Mouse (Mus musculus): ENCODE data around the gene Pyy. TPM values are rescaled to one million over a fixed set of nuclear protein-coding genes. Genes with fewer than 3 reads are reported as not detected.

The Pyy gene
- 0.73 and 0.82 TPM in 2 replicates for polyA plus RNA-seq (2012; rRNA removed)

GRCm38 (mm10) chr11:102107732-102108131 is at the start of gene Pyy:
Gene Pyy (minus strand): TSS chr11:102107832.
- DNase-seq (ENCODE audit: low read depth) = no peak

DNA sequence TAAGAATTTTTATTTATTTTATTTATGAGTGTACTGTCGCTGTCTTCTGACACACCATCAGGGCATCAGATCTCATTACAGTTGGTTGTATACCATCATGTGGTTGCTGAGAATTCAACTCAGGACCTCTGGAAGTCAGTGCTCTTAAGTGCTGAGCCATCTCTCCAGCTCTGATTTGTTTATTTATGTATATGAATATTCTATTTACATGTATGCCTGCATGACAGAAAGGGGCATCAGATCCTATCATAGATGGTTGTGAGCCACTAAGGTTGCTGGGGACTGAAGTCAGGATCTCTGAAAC is 49.1 kb upstream of the Pyy start:
- no peak for DNase-seq (ENCODE audit: low read depth)

DNA sequence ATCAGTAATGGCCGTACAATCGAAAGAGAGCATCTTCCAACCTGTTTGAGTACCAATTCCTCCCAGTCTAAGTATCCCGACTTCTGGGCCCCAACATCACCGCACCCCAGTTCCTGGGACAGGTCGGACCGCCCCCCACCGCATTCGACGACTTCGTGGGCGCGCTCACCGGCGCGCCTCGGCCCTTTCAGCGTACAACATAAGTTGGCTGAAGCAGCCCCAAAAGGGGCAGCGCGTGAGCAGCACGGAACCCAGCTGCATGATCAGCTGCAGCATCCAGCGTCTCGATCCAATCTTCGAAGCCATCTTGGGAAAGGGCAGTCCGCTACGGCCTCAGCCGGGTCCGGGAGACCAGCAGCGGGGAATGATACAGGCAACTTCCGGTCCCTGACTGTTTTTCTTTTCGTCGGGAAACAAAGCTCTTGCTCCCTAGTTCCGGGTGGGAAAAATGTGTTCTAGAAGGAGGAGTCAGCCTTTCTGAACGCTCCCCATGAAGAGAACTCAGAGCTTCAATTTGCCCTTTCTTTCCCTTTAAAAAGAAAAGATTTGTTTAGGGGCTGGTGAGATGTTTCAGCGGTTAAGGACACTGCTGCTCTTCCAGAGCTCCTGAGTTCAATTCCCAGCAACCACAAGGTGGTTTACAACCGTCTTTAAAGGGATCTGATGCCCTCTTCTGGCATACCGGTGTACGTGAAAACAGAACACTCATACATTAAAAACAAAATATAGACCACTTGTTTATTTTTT is 48.6 kb upstream of the Pyy start, which contains the start of gene Tmem101:
Gene Tmem101 (minus strand): TSS at position 366 of the 747 bp plus-strand sequence.
- DNase-seq (ENCODE audit: low read depth) = peak; percentile 46

- no peak for DNase-seq (ENCODE audit: low read depth)
Observed at GRCm38 (mm10) chr11:102147213-102147989, 39.8 kb upstream of the Pyy start.

GRCm38 (mm10) chr11:102146531-102146930 is 38.9 kb upstream of the Pyy start:
- DNase-seq (ENCODE audit: low read depth) = no peak

- no peak for DNase-seq (ENCODE audit: low read depth)
Observed at GRCm38 (mm10) chr11:102146005-102146404, 38.4 kb upstream of the Pyy start.

DNA sequence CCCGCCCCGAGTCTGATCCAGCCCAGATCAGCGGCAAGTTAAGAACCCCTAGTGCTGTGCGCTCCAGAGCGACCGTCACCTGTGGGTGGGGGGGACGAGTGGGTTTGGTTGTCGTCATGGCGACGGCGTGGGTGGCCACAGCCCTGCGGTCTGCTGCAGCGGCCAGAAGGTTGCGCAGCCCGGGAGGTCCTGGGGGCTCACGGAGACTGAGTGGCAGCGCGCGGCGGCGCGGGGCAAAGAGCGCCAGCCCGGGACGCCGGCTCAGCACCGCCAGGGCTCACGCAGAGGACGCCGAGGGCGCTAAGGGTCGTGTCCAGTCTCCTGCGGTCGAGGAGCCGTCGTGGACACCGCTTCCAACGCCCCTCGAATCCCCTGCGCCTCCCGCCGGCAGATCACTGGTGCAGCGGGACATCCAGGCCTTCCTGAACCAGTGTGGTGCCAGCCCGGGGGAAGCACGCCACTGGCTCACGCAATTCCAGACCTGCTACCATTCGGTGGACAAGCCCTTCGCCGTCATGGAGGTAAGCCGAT is 37.9 kb upstream of the Pyy start, which contains the start of gene Nags:
Gene Nags (plus strand): TSS at position 43 of the 531 bp plus-strand sequence.
- DNase-seq (ENCODE audit: low read depth) = no peak

DNA sequence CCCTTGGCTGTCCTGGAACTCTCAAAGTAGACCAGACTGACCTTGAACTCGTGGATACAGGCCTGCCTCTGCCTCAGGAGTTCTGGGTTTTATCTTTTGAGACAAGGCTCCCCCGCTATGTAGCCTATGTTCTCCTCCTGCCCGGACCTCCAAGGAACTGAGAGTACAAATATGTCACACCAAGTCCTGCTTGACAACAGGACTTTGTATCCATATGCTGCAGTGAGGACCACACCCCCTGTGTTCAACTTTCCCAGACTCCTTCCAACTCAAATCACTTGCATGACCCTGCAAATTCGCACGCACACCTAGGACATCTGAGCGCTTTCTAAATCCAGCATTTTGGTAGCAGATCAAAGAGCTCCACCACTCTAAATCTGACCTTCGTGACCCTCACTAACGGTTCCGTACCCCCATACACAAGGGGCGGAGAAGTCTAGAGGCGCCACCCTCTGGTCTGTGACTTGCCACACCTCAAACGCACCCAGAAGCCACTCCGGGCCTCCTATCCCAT is 37.4 kb upstream of the Pyy start:
- no peak for DNase-seq (ENCODE audit: low read depth)

DNA sequence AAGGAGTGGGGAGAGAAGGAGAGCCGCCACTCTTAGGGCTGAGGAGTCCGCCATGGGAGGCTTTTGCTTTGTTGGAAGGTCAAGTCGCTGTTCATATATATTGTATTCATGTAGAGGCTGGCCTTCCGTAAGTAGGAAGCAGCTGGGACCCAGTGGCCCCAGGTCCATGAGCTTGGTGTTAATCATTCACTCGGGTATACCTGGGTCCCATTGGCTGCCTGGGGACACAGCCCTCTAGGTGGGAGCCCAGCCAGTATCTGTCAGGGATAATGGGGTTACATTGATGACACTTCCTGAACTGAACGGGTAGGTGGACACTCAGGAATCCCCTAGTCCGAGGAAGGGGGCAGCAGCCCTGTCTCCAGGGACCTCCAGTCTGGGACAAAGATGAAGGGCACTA is 34.7 kb upstream of the Pyy start:
- DNase-seq (ENCODE audit: low read depth) = no peak

GRCm38 (mm10) chr11:102140508-102140907 is 32.9 kb upstream of the Pyy start:
- DNase-seq (ENCODE audit: low read depth) = no peak

GRCm38 (mm10) chr11:102138447-102138740 is 30.8 kb upstream of the Pyy start:
- no peak for DNase-seq (ENCODE audit: low read depth)

DNA sequence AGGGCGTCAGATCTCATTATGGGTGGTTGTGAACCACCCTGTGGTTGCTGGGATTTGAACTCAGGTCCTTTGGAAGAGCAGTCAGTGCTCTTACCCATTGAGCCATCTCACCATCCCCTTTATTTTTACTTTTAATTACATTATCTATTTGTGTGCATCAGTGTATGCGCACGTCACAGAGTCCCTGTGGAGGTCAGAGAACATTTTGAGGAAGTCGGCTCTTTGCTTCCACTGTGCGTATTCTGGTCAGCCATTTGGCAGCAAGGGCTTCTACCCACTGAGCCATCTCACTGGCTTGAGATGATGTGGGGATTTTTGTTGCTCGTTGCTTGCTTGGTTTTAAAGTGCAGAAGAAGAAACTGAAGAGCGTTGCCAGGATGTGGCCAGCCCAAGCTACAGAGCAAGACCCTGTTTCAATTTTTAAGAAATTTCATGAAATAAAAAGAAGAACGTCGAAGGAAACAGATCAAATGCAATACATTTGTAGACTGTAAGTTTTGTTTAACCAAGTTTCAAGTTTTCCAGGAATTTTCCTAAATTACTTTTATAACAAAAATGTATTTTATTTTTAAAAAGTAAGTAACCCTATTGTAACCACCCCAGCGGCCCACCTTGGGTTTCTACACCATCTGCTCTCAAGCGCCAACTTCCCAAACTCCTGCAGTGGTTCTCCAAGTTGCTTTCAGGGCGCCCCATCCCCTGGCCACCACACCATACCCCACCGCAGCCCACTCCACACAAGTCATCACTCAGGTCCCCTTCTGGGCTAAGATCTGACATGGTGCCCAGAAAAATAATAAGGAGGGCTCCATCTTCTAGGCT is 30.2 kb upstream of the Pyy start:
- no peak for DNase-seq (ENCODE audit: low read depth)

- DNase-seq (ENCODE audit: low read depth) = no peak
Observed at GRCm38 (mm10) chr11:102134516-102134915, 26.9 kb upstream of the Pyy start.

GRCm38 (mm10) chr11:102117386-102117785 is 9.8 kb upstream of the Pyy start:
- no peak for DNase-seq (ENCODE audit: low read depth)

DNA sequence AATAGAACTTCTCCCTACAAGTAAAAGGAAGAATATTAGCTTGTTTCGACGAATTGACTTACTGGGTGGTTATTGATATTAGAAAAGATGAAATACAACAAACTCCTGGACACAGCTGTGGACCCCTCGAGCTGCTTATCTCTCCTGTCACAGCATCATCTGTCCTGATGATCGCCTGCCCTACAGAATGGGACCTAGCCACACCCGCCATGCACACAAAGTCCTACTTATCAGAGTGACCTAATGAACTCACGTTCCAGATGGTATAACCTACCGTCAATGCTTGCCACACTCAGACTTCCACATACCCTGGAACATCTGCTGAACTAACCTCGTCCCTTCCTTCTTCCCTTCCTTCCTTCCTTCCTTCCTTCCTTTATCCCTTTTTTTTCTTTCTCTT is 8.6 kb upstream of the Pyy start:
- DNase-seq (ENCODE audit: low read depth) = no peak

DNA sequence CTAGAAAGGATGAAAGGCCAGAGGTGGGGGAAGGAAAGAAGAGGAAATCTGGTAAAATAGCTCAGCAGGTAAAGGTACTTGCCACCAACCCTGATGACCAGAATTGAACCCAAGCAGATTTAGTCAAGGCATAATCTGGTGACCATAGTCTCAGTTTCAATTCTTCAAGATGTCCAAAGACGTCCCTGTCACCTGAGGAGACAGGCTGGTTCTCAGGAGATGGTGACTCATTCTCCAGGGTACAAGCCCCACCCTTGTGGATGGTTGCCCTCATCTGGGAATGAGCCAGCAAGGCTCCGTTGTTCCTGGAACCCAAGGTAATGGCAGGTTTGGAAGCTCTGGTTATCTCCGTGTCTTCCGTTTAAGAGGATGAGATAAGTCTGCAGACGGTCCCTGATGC is 3.9 kb upstream of the Pyy start:
- DNase-seq (ENCODE audit: low read depth) = no peak

DNA sequence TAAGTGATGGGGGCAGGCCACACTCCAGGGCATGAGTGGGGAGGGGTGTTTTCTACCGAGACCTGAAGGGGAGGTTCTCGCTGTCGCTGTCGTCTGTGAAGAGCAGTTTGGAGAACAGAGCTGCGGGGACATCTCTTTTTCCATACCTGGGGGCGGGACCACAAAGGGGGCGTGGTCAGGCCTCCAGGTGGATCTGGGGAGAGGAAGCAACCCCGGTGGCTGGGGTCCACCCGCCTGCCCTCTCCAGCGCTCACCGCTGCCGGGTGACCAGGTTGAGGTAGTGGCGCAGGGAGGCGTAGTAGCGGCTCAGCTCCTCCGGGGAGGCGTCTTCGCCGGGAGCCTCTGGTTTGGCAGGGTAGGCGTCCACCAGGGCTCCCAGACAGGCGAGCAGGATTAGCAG is 721 bp downstream of the Pyy start:
- no peak for DNase-seq (ENCODE audit: low read depth)

GRCm38 (mm10) chr11:102102485-102103258 is 5.0 kb downstream of the Pyy start:
- no peak for DNase-seq (ENCODE audit: low read depth)

DNA sequence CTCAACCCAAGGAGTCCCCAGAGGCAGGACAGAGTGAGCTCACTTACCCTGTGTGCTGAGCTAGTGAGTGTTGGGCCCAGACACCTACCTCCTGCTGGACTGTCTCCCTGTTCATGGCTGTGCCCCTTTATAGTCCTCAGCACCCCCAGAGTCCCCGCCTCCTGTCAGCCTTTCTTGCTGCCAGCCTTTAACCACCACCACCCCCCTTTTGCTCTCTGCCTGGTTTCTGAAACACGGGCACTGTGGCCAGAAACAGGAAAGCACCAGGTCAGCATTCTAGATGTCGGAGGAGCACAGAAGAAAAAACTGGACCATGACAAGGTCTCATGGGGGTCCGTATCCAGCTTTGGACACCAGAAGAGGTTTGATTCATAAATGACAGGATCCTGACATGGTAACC is 6.4 kb downstream of the Pyy start, which contains the start of gene Ppy:
Gene Ppy (minus strand): TSS at position 101 of the 400 bp plus-strand sequence.
- DNase-seq (ENCODE audit: low read depth) = no peak

DNA sequence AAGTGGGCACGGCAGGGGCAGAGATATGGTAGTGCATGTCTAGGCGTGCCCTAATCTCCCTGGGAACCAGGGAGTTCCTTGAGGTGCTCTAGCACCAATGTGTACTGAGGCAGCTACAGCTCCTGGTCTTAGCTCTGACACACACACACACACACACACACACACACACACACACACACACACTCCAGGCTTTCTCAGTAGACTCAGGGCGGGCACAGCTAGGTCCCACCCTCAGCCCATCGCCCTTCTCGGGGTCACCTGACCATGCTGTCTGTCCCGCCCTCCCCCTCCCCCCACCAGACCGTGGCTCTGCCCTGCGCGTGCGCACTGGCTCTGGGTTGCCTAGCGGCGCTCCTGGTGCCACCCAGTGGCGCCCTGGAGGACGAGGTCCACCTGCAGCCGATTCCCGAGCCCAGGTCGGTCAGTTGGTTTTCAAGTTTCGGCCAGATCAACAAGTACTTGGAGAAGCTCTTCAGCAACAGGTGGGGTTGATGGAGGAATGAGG is 10.7 kb downstream of the Pyy start:
- DNase-seq (ENCODE audit: low read depth) = no peak

DNA sequence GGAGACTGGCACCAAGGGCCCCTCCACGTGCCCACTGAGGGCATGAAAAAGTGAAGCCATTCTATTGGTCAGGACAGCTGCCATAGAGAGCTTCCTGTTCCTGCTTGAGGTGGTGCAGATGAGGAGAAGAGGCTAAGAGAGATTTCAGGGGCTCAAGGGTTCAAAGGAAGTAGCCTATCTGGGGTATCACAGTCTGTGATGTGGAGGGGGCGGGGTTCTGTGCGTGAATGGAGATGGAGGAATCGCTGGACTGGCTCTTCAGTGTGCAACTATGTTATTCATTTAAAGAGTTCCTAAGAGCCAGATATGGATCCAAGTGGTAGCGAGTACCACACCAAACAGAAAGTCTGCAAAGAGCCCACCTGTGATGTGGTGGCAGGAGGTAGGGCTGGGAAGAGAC is 11.2 kb downstream of the Pyy start:
- no peak for DNase-seq (ENCODE audit: low read depth)
